Mouse (Mus musculus): ENCODE data around the gene Mcts2.

The Mcts2 gene

GRCm38 (mm10) chr2:152725178-152725750 is 38.4 kb downstream of the Mcts2 start:
- DNase-seq (ENCODE audit: low read depth, low spot score), result no peak

GRCm38 (mm10) chr2:152726213-152726612 is 39.4 kb downstream of the Mcts2 start:
- no peak for DNase-seq (ENCODE audit: low read depth, low spot score)

GRCm38 (mm10) chr2:152726751-152727335 is 40.0 kb downstream of the Mcts2 start:
- no peak for DNase-seq (ENCODE audit: low read depth, low spot score)

GRCm38 (mm10) chr2:152727795-152728510 is 41.1 kb downstream of the Mcts2 start:
- no peak for DNase-seq (ENCODE audit: low read depth, low spot score)

- DNase-seq (ENCODE audit: low read depth, low spot score), result no peak
Measured at GRCm38 (mm10) chr2:152728594-152728993, 41.8 kb downstream of the Mcts2 start.

- DNase-seq (ENCODE audit: low read depth, low spot score), result no peak
Measured at GRCm38 (mm10) chr2:152729013-152729635, 42.3 kb downstream of the Mcts2 start.

GRCm38 (mm10) chr2:152729636-152730020 is 42.8 kb downstream of the Mcts2 start:
- DNase-seq (ENCODE audit: low read depth, low spot score), result no peak

GRCm38 (mm10) chr2:152733201-152733600 is 46.4 kb downstream of the Mcts2 start:
- no peak for DNase-seq (ENCODE audit: low read depth, low spot score)

- DNase-seq (ENCODE audit: low read depth, low spot score), result no peak
Measured at GRCm38 (mm10) chr2:152734501-152734900, 47.7 kb downstream of the Mcts2 start.

GRCm38 (mm10) chr2:152734984-152735383 is 48.1 kb downstream of the Mcts2 start:
- DNase-seq (ENCODE audit: low read depth, low spot score), result peak; percentile 89

- DNase-seq (ENCODE audit: low read depth, low spot score), result peak; percentile 49
Measured at GRCm38 (mm10) chr2:152736090-152736601, 49.3 kb downstream of the Mcts2 start, which contains the start of gene Id1. Gene Id1, plus strand, starts transcription at chr2:152736251.

GRCm38 (mm10) chr2:152736748-152737147 is 49.9 kb downstream of the Mcts2 start:
- no peak for DNase-seq (ENCODE audit: low read depth, low spot score)

All from retina, postnatal 7 days (tissue).